Mouse (Mus musculus): ENCODE results near the gene Gm11111. TPM values are rescaled to one million over a fixed set of nuclear protein-coding genes. Genes with fewer than 3 reads are reported as not detected.

The Gm11111 gene
- total RNA-seq, 2 experiments from 2014 or later, result not detected

DNA sequence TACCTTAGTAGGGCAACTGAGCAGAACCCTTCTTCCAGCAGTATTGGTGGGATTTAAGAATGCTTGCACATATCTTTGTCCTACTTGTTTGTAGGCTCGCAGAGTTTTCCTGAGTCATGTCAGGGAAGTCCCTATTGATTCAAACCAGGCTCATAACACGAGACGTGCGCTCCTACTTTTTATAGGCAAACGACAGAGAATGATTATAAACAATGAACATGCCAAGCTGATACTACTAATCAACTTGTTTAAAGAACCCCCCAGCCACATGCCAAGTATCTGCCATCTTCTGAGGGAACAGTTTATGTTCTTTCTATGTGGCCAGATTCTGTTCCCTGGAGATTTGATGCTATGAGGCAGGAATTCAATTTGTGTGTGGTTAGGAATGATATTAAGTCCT is 28.3 kb downstream of the Gm11111 start:
- ATAC-seq (ENCODE audit: poor library complexity, severe bottlenecking), result no peak

DNA sequence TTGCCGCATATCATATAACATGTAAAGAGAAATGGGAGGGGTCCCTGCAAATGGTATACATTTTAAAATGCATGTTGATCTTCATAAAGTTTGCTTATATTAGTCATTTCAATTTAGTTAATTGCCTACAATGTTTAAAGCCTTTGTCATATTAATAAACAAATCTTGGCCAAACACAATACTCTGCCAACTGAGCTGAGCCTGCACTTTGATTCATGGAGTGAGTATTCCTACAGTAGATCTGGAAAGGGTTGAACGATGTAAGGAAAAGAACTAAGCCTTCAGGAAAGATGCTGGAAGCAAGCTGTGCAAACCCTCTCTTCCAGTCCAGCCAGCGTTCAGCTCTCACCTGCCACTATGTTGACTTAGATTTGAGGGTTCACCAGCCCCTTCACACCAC is 29.6 kb downstream of the Gm11111 start:
- no peak for ATAC-seq (ENCODE audit: poor library complexity, severe bottlenecking)

DNA sequence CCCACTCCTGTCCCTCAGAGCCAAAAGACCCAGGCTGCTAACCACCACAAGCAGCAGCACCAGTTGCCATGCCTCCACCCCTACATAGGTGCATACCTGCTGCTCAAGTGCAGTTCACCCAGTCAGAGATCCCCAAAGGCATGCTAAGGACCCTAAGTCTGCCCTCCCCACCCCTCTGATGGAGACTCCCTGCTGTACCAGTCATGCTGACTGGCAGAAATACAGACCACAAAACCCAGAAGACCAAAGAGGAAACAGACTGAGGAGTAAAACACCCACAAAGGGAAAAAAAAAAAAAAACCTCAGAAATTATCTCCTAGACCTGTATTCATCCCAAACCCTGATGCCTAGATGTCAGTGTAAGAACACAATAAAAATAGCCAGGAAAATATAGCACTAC is 33.4 kb downstream of the Gm11111 start:
- 0 out of 2 replicates have a peak, but pooled peaks have one; percentile 35 for ATAC-seq (ENCODE audit: poor library complexity, severe bottlenecking)

Other genes starting within 250 kb of the Gm11111 start
- gene Cfap299, start 223.4 kb upstream of the Gm11111 start, total RNA-seq (2015), result not detected in 2 replicates
- gene Cfap299, start 223.4 kb upstream of the Gm11111 start, total RNA-seq (2017), result not detected in 2 replicates

All from megakaryocyte, adult 5-6 weeks (primary cell).